Mouse (Mus musculus) embryonic fibroblast, embryonic 13.5 days (primary cell): ENCODE measurements around the gene Gm20388.

Experiments
- CTCF ChIP-seq: IDR thresholded peaks from 2 replicates; pipeline ENCODE4 v1.5.1; 2011; ENCODE audit warnings: mild to moderate bottlenecking, control low read depth, low read length, moderate library complexity, borderline replicate concordance; ENCODE audit not compliant: insufficient read depth
- POLR2A ChIP-seq: IDR thresholded peaks from 2 replicates; pipeline ENCODE4 v1.6.1; 2011; ENCODE audit warnings: low read depth, mild to moderate bottlenecking, control low read depth, low read length, moderate library complexity

DNA sequence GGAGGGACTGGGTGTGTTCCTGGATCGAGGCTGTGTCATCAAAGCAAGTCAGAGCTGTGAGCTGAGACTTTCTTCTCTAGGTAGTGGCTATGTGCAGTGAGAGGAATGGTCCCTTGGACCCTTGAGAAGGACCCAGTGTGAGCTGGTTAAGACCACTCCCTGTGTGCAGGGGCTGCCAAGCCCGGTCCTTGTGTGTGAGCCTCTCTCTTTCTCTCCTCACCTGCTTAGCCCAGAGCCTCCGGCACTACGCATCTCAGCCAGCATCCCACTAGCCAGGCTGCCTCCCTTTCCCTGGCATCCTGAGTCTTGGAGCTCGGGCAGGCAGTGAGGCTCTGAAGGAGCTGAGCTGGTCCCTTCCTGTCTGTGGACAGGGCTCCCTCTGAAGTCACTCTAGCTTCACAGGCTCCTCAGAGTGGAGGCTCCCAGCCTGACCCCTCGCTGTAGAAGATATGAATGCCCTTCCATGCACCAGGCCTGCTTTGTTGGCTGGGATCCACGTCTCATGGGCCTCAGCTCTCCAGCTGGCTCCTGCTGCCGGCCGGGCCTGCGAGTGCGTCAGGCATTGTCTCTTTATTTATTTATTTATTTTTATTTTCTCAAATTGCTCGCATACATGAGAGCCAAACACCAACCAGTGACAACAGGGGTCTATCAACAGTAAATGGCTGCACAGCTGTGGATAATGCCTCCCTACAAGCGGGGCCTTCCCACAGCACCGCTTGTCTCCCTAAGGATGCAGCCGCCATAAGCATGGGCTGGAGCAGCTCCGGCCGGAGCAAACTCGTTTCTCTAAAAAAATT lies 2882.9 kb downstream of the Gm20388 start:
- no peak for TF ChIP-seq CTCF
- no peak for TF ChIP-seq POLR2A
